Comparison of ENCODE assay signal across 15 mouse cellular contexts in genomic region chr4:93225105-93225504, GRCm38 (mm10).
A peak's percentile ranks its signal among the peaks of the same experiment; 100 is the strongest.
DNase-seq lines count a peak whose midpoint lies in the region; TF ChIP-seq lines count a peak whose summit lies in the region.
"Had no signal": no experiment of that assay in that cellular context is flagged by ENCODE, and none has a peak within 500 bp of the region (broad histone marks: within the 10 kb centered on the region; RNA-seq: fewer than 3 reads in every experiment).

No protein-coding gene starts in this region.

- H3K4me3 ChIP-seq in C2C12 (ENCODE audit: insufficient read depth, poor library complexity, severe bottlenecking) (no peak overlapping the region), myocyte (no peak overlapping the region)
- H3K4me3 ChIP-seq: embryonic facial prominence, embryonic 12.5 days had no signal

- H3K27me3 ChIP-seq in C2C12 (ENCODE audit: control insufficient read depth, insufficient read depth, insufficient read length) (no peaks in the 10 kb centered on the region), myocyte (ENCODE audit: control insufficient read depth, insufficient read depth, insufficient read length) (no peaks in the 10 kb centered on the region)
- H3K27me3 ChIP-seq: embryonic facial prominence, embryonic 12.5 days had no signal

- no peaks in the 10 kb centered on the region for H3K79me3 ChIP-seq in C2C12 (ENCODE audit: low read depth)

- DNase-seq in Muller cell, postnatal 12 days (ENCODE audit: inconsistent ontology term) = peak; percentile 53
- peak; percentile 70 to 77 for DNase-seq in adrenal gland, postnatal 36 days
- no peak for DNase-seq in cerebellum, postnatal 25 days
- DNase-seq in retina, embryonic 14.5 days (ENCODE audit: low spot score) = no peak
- no peak for DNase-seq in layer of hippocampus, adult 9-11 months
- DNase-seq: cerebellum, postnatal 10 days; kidney, adult 18-20 months; kidney, postnatal 36 days; spleen, adult 18-20 months had no signal

- H3K36me3 ChIP-seq in C2C12 (ENCODE audit: control insufficient read depth, insufficient read depth) (no peaks in the 10 kb centered on the region), myocyte (ENCODE audit: control insufficient read depth, insufficient read depth) (no peaks in the 10 kb centered on the region)
- H3K36me3 ChIP-seq: embryonic facial prominence, embryonic 12.5 days had no signal

- H3K79me2 ChIP-seq in C2C12 (ENCODE audit: control insufficient read depth, insufficient read depth) (no peaks in the 10 kb centered on the region), myocyte (ENCODE audit: control insufficient read depth, insufficient read depth) (no peaks in the 10 kb centered on the region)

- no peak overlapping the region for H3K4me2 ChIP-seq in myocyte (ENCODE audit: low read depth)
- H3K4me2 ChIP-seq: embryonic facial prominence, embryonic 12.5 days; hindbrain, embryonic 14.5 days; liver, embryonic 11.5 days; midbrain, embryonic 11.5 days had no signal

- H3ac ChIP-seq in C2C12 (ENCODE audit: control insufficient read depth, insufficient read length, low read depth) = no peak overlapping the region
- no peak overlapping the region for H3ac ChIP-seq in myocyte (ENCODE audit: control insufficient read depth, insufficient read length)

- TF ChIP-seq CTCF in C2C12 (IDR thresholded peaks at IDR 0.05; ENCODE audit: control insufficient read depth, insufficient read depth, insufficient read length) = no peak

- no peak for TF ChIP-seq POLR2A in myocyte (IDR thresholded peaks at IDR 0.05; ENCODE audit: insufficient read length, low read depth)

TF ChIP-seq in C2C12, 6 proteins besides CTCF, POLR2A, EP300 and RAD21:
- TF ChIP-seq FOSL1 (IDR thresholded peaks at IDR 0.05; ENCODE audit: insufficient read depth, low read length, poor library complexity, severe bottlenecking) (peak; percentile 100), MYOD1 (IDR thresholded peaks at IDR 0.05; ENCODE audit: control insufficient read depth, insufficient read length, low read depth) (peak; percentile 5), CEBPB (IDR thresholded peaks at IDR 0.05; ENCODE audit: low read depth) (peak; percentile 75), MYOG (IDR thresholded peaks at IDR 0.05; ENCODE audit: control insufficient read depth, extremely low read depth, insufficient read length) (no peak)
TF ChIP-seq in C2C12: peak in this region for 3.

TF ChIP-seq in myocyte, 11 proteins besides CTCF, POLR2A, EP300 and RAD21:
- TF ChIP-seq CEBPB (IDR thresholded peaks at IDR 0.05; ENCODE audit: insufficient read depth, poor library complexity, severe bottlenecking) = 0 out of 2 replicates have a peak, but pooled peaks have one; percentile 16
- TF ChIP-seq SRF (IDR thresholded peaks at IDR 0.05; ENCODE audit: control insufficient read depth, insufficient read length, low read depth) = no peak

Comparison
In these comparisons a context has a peak if more than half of its experiments do, and no peak if none do; other contexts are left out.
1. DNase-seq: peak in Muller cell, postnatal 12 days (single experiment) and adrenal gland, postnatal 36 days (2 of 2); none in cerebellum, postnatal 25 days (0 of 2), retina, embryonic 14.5 days (single experiment) and layer of hippocampus, adult 9-11 months (single experiment).